Mouse (Mus musculus) stomach, postnatal 0 days (tissue): ENCODE measurements at regions not wholly inside any gene's neighbourhood (a gene's known extent, or its start where the extent isn't known, plus 50 kb on each side); places are given as distances from the start of the nearest gene placed in this dataset.

Experiments
- CTCF ChIP-seq: IDR thresholded peaks from 2 replicates; pipeline ENCODE4 v1.5.1; 2016; ENCODE audit warnings: antibody characterized with exemption, low read depth, mild to moderate bottlenecking, moderate library complexity
- EP300 ChIP-seq: optimal IDR thresholded peaks from 2 replicates; pipeline ENCODE3; 2016; ENCODE audit warnings: antibody characterized with exemption

- no peak for TF ChIP-seq CTCF
- peak; percentile 29 for TF ChIP-seq EP300
Measured at GRCm38 (mm10) chr1:73793871-73794270, 330.4 kb downstream of the Tns1 start.
